10 mouse cellular contexts compared by ENCODE assay signal in the genomic region with DNA sequence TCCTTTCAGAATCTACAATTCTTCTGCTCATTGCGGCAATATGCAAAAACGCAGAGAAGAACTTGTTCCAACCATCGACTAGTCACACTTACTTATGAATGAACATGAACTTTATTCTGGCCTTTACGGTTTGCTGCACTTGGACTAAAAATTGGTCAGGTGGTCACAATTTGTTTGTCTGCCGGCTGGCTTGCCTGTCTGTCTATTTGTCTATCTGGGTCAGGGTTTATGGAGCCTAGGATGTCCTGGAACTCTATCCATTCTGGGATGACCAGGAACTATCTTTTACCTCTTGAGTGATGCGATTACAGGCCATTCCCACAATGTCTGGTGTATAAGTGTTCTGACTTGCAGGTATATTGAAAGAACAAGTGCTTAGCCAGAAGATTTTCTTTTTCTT.
"Had no signal": no experiment of that assay in that cellular context is flagged by ENCODE, and none has a peak within 500 bp of the region (broad histone marks: within the 10 kb centered on the region; RNA-seq: fewer than 3 reads in every experiment).

No protein-coding gene starts in this region.

- H3K4me3 ChIP-seq: limb, embryonic 10.5 days; neural tube, embryonic 12.5 days had no signal

- H3K4me1 ChIP-seq: limb, embryonic 10.5 days; neural tube, embryonic 12.5 days had no signal

- H3K9ac ChIP-seq: liver, embryonic 14.5 days; neural tube, embryonic 12.5 days had no signal

- H3K9me3 ChIP-seq: limb, embryonic 10.5 days; neural tube, embryonic 12.5 days had no signal

- H3K27ac ChIP-seq: hindbrain, postnatal 0 days; limb, embryonic 10.5 days; liver, embryonic 14.5 days; neural tube, embryonic 12.5 days; stomach, postnatal 0 days had no signal

- H3K36me3 ChIP-seq: limb, embryonic 10.5 days; neural tube, embryonic 12.5 days had no signal

- DNase-seq: lung, adult 2 months; lung, postnatal 36 days; midbrain, embryonic 14.5 days; thymus, postnatal 4 days had no signal

- H3K27me3 ChIP-seq: neural tube, embryonic 12.5 days had no signal

- ATAC-seq: hindbrain, postnatal 0 days; lung, postnatal 0 days had no signal

- H3K4me2 ChIP-seq: neural tube, embryonic 12.5 days had no signal
